Mouse (Mus musculus) MEL (cell line): ENCODE data around the gene Hpse2. TPM values are rescaled to one million over a fixed set of nuclear protein-coding genes. Genes with fewer than 3 reads are reported as not detected.
A peak's percentile ranks its signal among the peaks of the same experiment; 100 is the strongest.

Experiments
- DNase-seq: peaks from one replicate; pipeline ENCODE4 v3.0.0; 2011; ENCODE audit warnings: low read depth, low spot score
- H3K27ac ChIP-seq: 2 replicates; pipeline ENCODE4 v1.5.1; 2012; ENCODE audit warnings: low read depth, mild to moderate bottlenecking, control low read depth, low read length, moderate library complexity; ENCODE audit not compliant: control insufficient read depth
- H3K27me3 ChIP-seq, 2 experiments: fragments of 150-350 bp in 1 of 2; sonication (generic) in 1 of 2; 2 replicates each; pipeline ENCODE4 v1.6.1; 2012; ENCODE audit warnings: low read length in 2 of 2, mild to moderate bottlenecking in 2 of 2, improper control_type of control experiment in 1 of 2, moderate library complexity in 1 of 2; ENCODE audit not compliant: insufficient read depth in 2 of 2, control insufficient read depth in 1 of 2
- H3K36me3 ChIP-seq, 2 experiments: 2 replicates each; pipeline ENCODE4 v1.6.1; 2012 to 2014; ENCODE audit warnings: low read length in 2 of 2, improper control_type of control experiment in 1 of 2, inconsistent platforms in 1 of 2, mild to moderate bottlenecking in 1 of 2; ENCODE audit not compliant: insufficient read depth in 2 of 2, control insufficient read depth in 1 of 2
- H3K4me1 ChIP-seq, 2 experiments: fragments of 150-350 bp in 1 of 2; sonication (generic) in 1 of 2; 2 replicates each; pipeline ENCODE4 v1.6.1; 2012; ENCODE audit warnings: low read length in 2 of 2, improper control_type of control experiment in 1 of 2, mild to moderate bottlenecking in 1 of 2; ENCODE audit not compliant: insufficient read depth in 2 of 2, control insufficient read depth in 1 of 2
- H3K4me3 ChIP-seq, 2 experiments: fragments of 150-350 bp in 1 of 2; sonication (generic) in 1 of 2; 2 replicates each; pipeline ENCODE4 v1.5.1; 2012; ENCODE audit warnings: low read depth in 2 of 2, low read length in 2 of 2, mild to moderate bottlenecking in 2 of 2, moderate library complexity in 2 of 2, control low read depth in 1 of 2, improper control_type of control experiment in 1 of 2; ENCODE audit not compliant: control insufficient read depth in 1 of 2, insufficient read depth in 1 of 2
- H3K79me2 ChIP-seq: 2 replicates; pipeline ENCODE4 v1.6.1; 2012; ENCODE audit warnings: mild to moderate bottlenecking, low read length, moderate library complexity; ENCODE audit not compliant: control insufficient read depth, poor library complexity, insufficient read depth
- H3K9ac ChIP-seq: 2 replicates; pipeline ENCODE4 v1.6.1; 2012; ENCODE audit warnings: low read depth, mild to moderate bottlenecking, control low read depth, low read length, moderate library complexity; ENCODE audit not compliant: control insufficient read depth, poor library complexity, severe bottlenecking
- H3K9me3 ChIP-seq: fragments of 150-350 bp; sonication (generic); replicated peaks from 2 replicates; pipeline ENCODE4 v1.6.1; 2012; ENCODE audit warnings: mild to moderate bottlenecking, low read length, improper control_type of control experiment, moderate library complexity; ENCODE audit not compliant: insufficient read depth
- CHD1 ChIP-seq: IDR thresholded peaks from 2 replicates; pipeline ENCODE4 v1.6.1; 2012; ENCODE audit warnings: low read depth, mild to moderate bottlenecking, inconsistent platforms, low read length, improper control_type of control experiment
- CHD2 ChIP-seq: IDR thresholded peaks from 2 replicates; pipeline ENCODE4 v1.6.1; 2011; ENCODE audit warnings: low read length, improper control_type of control experiment
- E2F4 ChIP-seq: IDR thresholded peaks from 2 replicates; pipeline ENCODE4 v1.6.1; 2011; ENCODE audit warnings: low read depth, low read length, improper control_type of control experiment, borderline replicate concordance
- ELF1 ChIP-seq: IDR thresholded peaks from 2 replicates; pipeline ENCODE4 v1.6.1; 2014; ENCODE audit warnings: low read depth, mild to moderate bottlenecking, inconsistent platforms, low read length, improper control_type of control experiment, moderate library complexity
- EP300 ChIP-seq, 2 experiments: IDR thresholded peaks; 2 replicates each; pipeline ENCODE4 v1.6.1; 2011; ENCODE audit warnings: improper control_type of control experiment in 2 of 2, low read length in 2 of 2, low read depth in 1 of 2, mild to moderate bottlenecking in 1 of 2
- ETS1 ChIP-seq: IDR thresholded peaks from 2 replicates; pipeline ENCODE4 v1.6.1; 2012; ENCODE audit warnings: low read depth, mild to moderate bottlenecking, inconsistent platforms, low read length, improper control_type of control experiment, moderate library complexity
- HCFC1 ChIP-seq: IDR thresholded peaks from 2 replicates; pipeline ENCODE4 v1.6.1; 2012; ENCODE audit warnings: low read depth, mild to moderate bottlenecking, inconsistent platforms, low read length, improper control_type of control experiment, moderate library complexity
- KAT2A ChIP-seq: conservative IDR thresholded peaks from 2 replicates; pipeline ENCODE4 v1.6.1; 2012; ENCODE audit warnings: low read depth, low read length, improper control_type of control experiment, inconsistent platforms
- MAFK ChIP-seq: IDR thresholded peaks from 2 replicates; pipeline ENCODE4 v1.6.1; 2011; ENCODE audit warnings: low read depth, mild to moderate bottlenecking, low read length, improper control_type of control experiment, borderline replicate concordance
- MAZ ChIP-seq: IDR thresholded peaks from 2 replicates; pipeline ENCODE4 v1.6.1; 2012; ENCODE audit warnings: low read depth, mild to moderate bottlenecking, inconsistent platforms, low read length, improper control_type of control experiment
- MYB ChIP-seq: IDR thresholded peaks from 2 replicates; pipeline ENCODE4 v1.6.1; 2011; ENCODE audit warnings: mild to moderate bottlenecking, low read depth, low read length, improper control_type of control experiment
- NRF1 ChIP-seq: IDR thresholded peaks from 2 replicates; pipeline ENCODE4 v1.6.1; 2014; ENCODE audit warnings: low read depth, mild to moderate bottlenecking, inconsistent platforms, low read length, improper control_type of control experiment, moderate library complexity; ENCODE audit not compliant: poor library complexity, insufficient read depth, severe bottlenecking
- POLR2A ChIP-seq, 2 experiments: IDR thresholded peaks; 2 replicates each; pipeline ENCODE4 v1.6.1; 2011 to 2012; ENCODE audit warnings: low read length in 2 of 2, mild to moderate bottlenecking in 2 of 2, control low read depth in 1 of 2, improper control_type of control experiment in 1 of 2, low read depth in 1 of 2, moderate library complexity in 1 of 2; ENCODE audit not compliant: control insufficient read depth in 1 of 2, insufficient read depth in 1 of 2, poor library complexity in 1 of 2
- POLR2AphosphoS2 ChIP-seq: IDR thresholded peaks from 2 replicates; pipeline ENCODE4 v1.6.1; 2011; ENCODE audit warnings: low read length, improper control_type of control experiment
- RAD21 ChIP-seq: IDR thresholded peaks from 2 replicates; pipeline ENCODE4 v1.6.1; 2011; ENCODE audit warnings: mild to moderate bottlenecking, low read depth, low read length, improper control_type of control experiment
- RCOR1 ChIP-seq: IDR thresholded peaks from 2 replicates; pipeline ENCODE4 v1.6.1; 2012; ENCODE audit warnings: low read depth, mild to moderate bottlenecking, inconsistent platforms, low read length, improper control_type of control experiment
- TAL1 ChIP-seq: IDR thresholded peaks from 2 replicates; pipeline ENCODE4 v1.6.1; 2012; ENCODE audit warnings: mild to moderate bottlenecking, inconsistent platforms, low read length, moderate library complexity, mixed read lengths
- UBTF ChIP-seq: IDR thresholded peaks from 2 replicates; pipeline ENCODE4 v1.6.1; 2012; ENCODE audit warnings: low read depth, mild to moderate bottlenecking, inconsistent platforms, low read length, improper control_type of control experiment, moderate library complexity, borderline replicate concordance; ENCODE audit not compliant: insufficient read depth
- USF1 ChIP-seq: IDR thresholded peaks from 2 replicates; pipeline ENCODE4 v1.6.1; 2014; ENCODE audit warnings: low read depth, mild to moderate bottlenecking, inconsistent platforms, low read length, improper control_type of control experiment, moderate library complexity
- USF2 ChIP-seq, 2 experiments: IDR thresholded peaks; 2 replicates each; pipeline ENCODE4 v1.6.1; 2011 to 2012; ENCODE audit warnings: improper control_type of control experiment in 2 of 2, low read length in 2 of 2, borderline replicate concordance in 1 of 2, inconsistent platforms in 1 of 2, low read depth in 1 of 2, mild to moderate bottlenecking in 1 of 2; ENCODE audit not compliant: insufficient read depth in 1 of 2
- ZC3H11A ChIP-seq: IDR thresholded peaks from 2 replicates; pipeline ENCODE4 v1.6.1; 2012; ENCODE audit warnings: low read depth, mild to moderate bottlenecking, inconsistent platforms, low read length, improper control_type of control experiment
- ZKSCAN1 ChIP-seq: IDR thresholded peaks from 2 replicates; pipeline ENCODE4 v1.6.1; 2012; ENCODE audit warnings: low read depth, mild to moderate bottlenecking, inconsistent platforms, low read length, improper control_type of control experiment, moderate library complexity
- ZNF384 ChIP-seq: IDR thresholded peaks from 2 replicates; pipeline ENCODE4 v1.6.1; 2012; ENCODE audit warnings: low read depth, mild to moderate bottlenecking, inconsistent platforms, low read length, improper control_type of control experiment
- polyA plus RNA-seq, 2 experiments: library from polyadenylated mRNA; stranded (reverse) in 1 of 2; unstranded in 1 of 2; fragments of >175 nt in 1 of 2; fragments of >200 nt in 1 of 2; gene quantifications; 2 replicates each; pipeline versions ENCODE4 v1.2.1 to v1.2.4; 2012; ENCODE audit warnings: low replicate concordance in 2 of 2, low read depth in 1 of 2; ENCODE audit not compliant: insufficient read length in 2 of 2, insufficient read depth in 1 of 2, missing spikeins in 1 of 2
- total RNA-seq: library from RNA; depleted of rRNA; stranded (reverse); fragments of 300-350 nt; gene quantifications from 2 replicates; pipeline ENCODE4 v1.2.3, GENCODE M21; 2012

Hpse2 gene
- total and polyA plus RNA-seq, 3 experiments: not detected

- H3K4me3 ChIP-seq: no peak overlapping the region
- TF ChIP-seq USF2 (IDR thresholded peaks at IDR 0.05; ENCODE audit: borderline replicate concordance in 1 of 2, insufficient read depth in 1 of 2, low read depth in 1 of 2, low read length in 2 of 2) (no peak), ZNF384 (no peak), E2F4 (no peak), MYB (no peak)
- no peaks in the 10 kb centered on the region for H3K79me2 ChIP-seq
- H3K27me3 ChIP-seq: peaks cover 2 to 5% of the 10 kb centered on the region in 2 experiments; a peak in 3 of 4 replicates
- peak; percentile 6 for DNase-seq
- no peaks in the 10 kb centered on the region for H3K4me1 ChIP-seq
- no peaks in the 10 kb centered on the region for H3K36me3 ChIP-seq
- no peak overlapping the region for H3K9ac ChIP-seq
- no peak overlapping the region for H3K27ac ChIP-seq
- H3K9me3 ChIP-seq: no peaks in the 10 kb centered on the region
Observed at GRCm38 (mm10) chr19:42913703-42914102, 474.5 kb downstream of the Hpse2 start.

GRCm38 (mm10) chr19:42909719-42910118 is 478.4 kb downstream of the Hpse2 start:
- Histone ChIP-seq H3K4me3 (no peak overlapping the region), H3K79me2 (no peaks in the 10 kb centered on the region), H3K27me3 (peaks cover 5 to 9% of the 10 kb centered on the region in 2 experiments; a peak in 3 of 4 replicates), H3K36me3 (no peaks in the 10 kb centered on the region), H3K4me1 (no peaks in the 10 kb centered on the region), H3K9me3 (no peaks in the 10 kb centered on the region), H3K9ac (no peak overlapping the region), H3K27ac (no peak overlapping the region)
- DNase-seq: no peak
- no peak for TF ChIP-seq USF1
- TF ChIP-seq RAD21: no peak
- no peak for TF ChIP-seq HCFC1
- TF ChIP-seq MAZ: no peak
- no peak for TF ChIP-seq ZKSCAN1
- no peak for TF ChIP-seq POLR2A (IDR thresholded peaks at IDR 0.05; ENCODE audit: control insufficient read depth in 1 of 2, insufficient read depth in 1 of 2, low read depth in 1 of 2, low read length in 2 of 2, poor library complexity in 1 of 2)
- TF ChIP-seq CHD2: no peak
- TF ChIP-seq EP300 (IDR thresholded peaks at IDR 0.05; ENCODE audit: low read depth in 1 of 2, low read length in 2 of 2): no peak
- no peak for TF ChIP-seq ELF1
- no peak for TF ChIP-seq CHD1
- TF ChIP-seq MYB: no peak
- TF ChIP-seq UBTF: no peak
- no peak for TF ChIP-seq ZC3H11A
- TF ChIP-seq MAFK: no peak
- TF ChIP-seq TAL1: no peak
- no peak for TF ChIP-seq POLR2AphosphoS2
- no peak for TF ChIP-seq KAT2A
- TF ChIP-seq NRF1: no peak
- no peak for TF ChIP-seq RCOR1
- no peak for TF ChIP-seq ETS1
